Mouse (Mus musculus) liver, embryonic 16.5 days (tissue): Measurements from ENCODE around the gene Myo9b. TPM values are rescaled to one million over a fixed set of nuclear protein-coding genes. Genes with fewer than 3 reads are reported as not detected.
"Not testable (repeated sequence)": the region's sequence is repeated elsewhere in the genome, so short reads cannot be mapped to it uniquely, and the experiment has no call there.

Source experiments
- ATAC-seq: fragments of 200-750 bp; cut with Nextera tagmentation; 2 replicates; pipeline ENCODE4 v1.8.0; 2017; ENCODE audit warnings: low read depth, mild to moderate bottlenecking, moderate number of reproducible peaks, moderate library complexity
- H3K27ac ChIP-seq: fragments of 300-500 bp; sonication (generic); 2 replicates; pipeline ENCODE4 v1.5.1; 2014; ENCODE audit warnings: mild to moderate bottlenecking, low read length
- H3K27me3 ChIP-seq: fragments of 300-500 bp; sonication (generic); 2 replicates; pipeline ENCODE4 v1.6.1; 2014; ENCODE audit warnings: low read depth, low read length, mixed read lengths; ENCODE audit not compliant: control insufficient read depth, insufficient read depth
- H3K36me3 ChIP-seq: fragments of 300-500 bp; sonication (generic); 2 replicates; pipeline ENCODE4 v1.6.1; 2014; ENCODE audit warnings: mild to moderate bottlenecking; ENCODE audit not compliant: control insufficient read depth, insufficient read depth
- H3K4me1 ChIP-seq: fragments of 300-500 bp; sonication (generic); 2 replicates; pipeline ENCODE4 v1.6.1; 2014; ENCODE audit warnings: low read depth, low read length, mixed read lengths; ENCODE audit not compliant: control insufficient read depth
- H3K4me2 ChIP-seq: fragments of 300-500 bp; sonication (generic); 2 replicates; pipeline ENCODE4 v1.6.1; 2014; ENCODE audit warnings: low read depth, low read length, mixed read lengths
- H3K4me3 ChIP-seq: fragments of 300-500 bp; sonication (generic); 2 replicates; pipeline ENCODE4 v1.5.1; 2014; ENCODE audit warnings: low read depth, mild to moderate bottlenecking, low read length
- H3K9ac ChIP-seq: fragments of 300-500 bp; sonication (generic); 2 replicates; pipeline ENCODE4 v1.6.1; 2014; ENCODE audit warnings: low read depth, low read length
- H3K9me3 ChIP-seq: fragments of 300-500 bp; sonication (generic); replicated peaks from 2 replicates; pipeline ENCODE4 v1.6.1; 2016; ENCODE audit warnings: low read length; ENCODE audit not compliant: control insufficient read depth
- WGBS: fragments of 180-500 bp; shearing (Covaris S2); extraction: QIAGEN DNeasy Blood & Tissue Kit; methylation state at CpG from one replicate; pipeline ENCODE4 v1.1.7; 2014; ENCODE audit not compliant: insufficient replicate concordance; 5-methylcytosine and 5-hydroxymethylcytosine counted together
- polyA plus RNA-seq: library from polyadenylated mRNA; unstranded; fragments of >200 nt; fragmentation: Nextera tagmentation; extraction: Ambion mirVana; gene quantifications from 2 replicates; pipeline ENCODE4 v1.2.1, GENCODE M21; 2015

Gene Myo9b
- polyA plus RNA-seq = 7.4 and 7.8 TPM in 2 replicates

GRCm38 (mm10) chr8:71272286-71273150, at the start of gene Myo9b, which contains the start of gene Haus8:
Gene Myo9b (plus strand): TSS chr8:71272714.
Gene Haus8 (minus strand): TSS chr8:71272934.
- ATAC-seq = peak; percentile 94
- WGBS = under 1% methylated on average over 79 of the region's 84 CpGs

GRCm38 (mm10) chr8:71224560-71224959, 48.0 kb upstream of the Myo9b start:
- ATAC-seq = no peak
- Histone ChIP-seq H3K36me3 (no peaks in the 10 kb centered on the region), H3K4me2 (no peak overlapping the region), H3K27ac (no peak overlapping the region), H3K9me3 (no peaks in the 10 kb centered on the region), H3K4me3 (no peak overlapping the region), H3K4me1 (no peaks in the 10 kb centered on the region), H3K27me3 (no peaks in the 10 kb centered on the region), H3K9ac (no peak overlapping the region)
- 30% methylated on average over 2 of the region's 2 CpGs for WGBS

More at GRCm38 (mm10) chr8:71272286-71273150, at the start of gene Myo9b, which contains the start of gene Haus8:
- Histone ChIP-seq H3K4me1 (peaks cover 26% of the 10 kb centered on the region), H3K27me3 (no peaks in the 10 kb centered on the region), H3K4me3 (peak within 1 kb of the TSS; percentile 87), H3K9ac (peak within 1 kb of the TSS; percentile 88), H3K36me3 (no peaks in the 10 kb centered on the region; the same call in 1 of the 2 replicates), H3K9me3 (no peaks in the 10 kb centered on the region), H3K4me2 (peak within 1 kb of the TSS; percentile 92), H3K27ac (peak within 1 kb of the TSS; percentile 94)

GRCm38 (mm10) chr8:71242757-71243156, 29.8 kb upstream of the Myo9b start:
- no peak for ATAC-seq
- no peaks in the 10 kb centered on the region for H3K9me3 ChIP-seq
- no peaks in the 10 kb centered on the region for H3K27me3 ChIP-seq
- H3K4me1 ChIP-seq = no peaks in the 10 kb centered on the region
- no peaks in the 10 kb centered on the region for H3K36me3 ChIP-seq
- H3K27ac ChIP-seq = no peak overlapping the region
- WGBS = 53% methylated on average over 2 of the region's 2 CpGs
- H3K4me3 ChIP-seq = no peak overlapping the region
- no peak overlapping the region for H3K4me2 ChIP-seq
- H3K9ac ChIP-seq = no peak overlapping the region

- Histone ChIP-seq H3K9me3 (no peaks in the 10 kb centered on the region), H3K4me3 (no peak overlapping the region), H3K27ac (no peak overlapping the region), H3K27me3 (no peaks in the 10 kb centered on the region), H3K4me1 (no peaks in the 10 kb centered on the region), H3K36me3 (no peaks in the 10 kb centered on the region), H3K9ac (no peak overlapping the region), H3K4me2 (no peak overlapping the region)
- 75% methylated on average over 1 of the region's 1 CpGs for WGBS
- no peak for ATAC-seq
These were observed 24.3 kb upstream of the Myo9b start for GRCm38 (mm10) chr8:71248203-71248602.

GRCm38 (mm10) chr8:71256545-71257232, 15.8 kb upstream of the Myo9b start:
- H3K36me3 ChIP-seq = peaks cover 13% of the 10 kb centered on the region
- no peak overlapping the region for H3K9ac ChIP-seq
- ATAC-seq = no peak
- no peak overlapping the region for H3K27ac ChIP-seq
- no peak overlapping the region for H3K4me2 ChIP-seq
- 71% methylated on average over 3 of the region's 3 CpGs for WGBS
- no peaks in the 10 kb centered on the region for H3K4me1 ChIP-seq
- no peak overlapping the region for H3K4me3 ChIP-seq
- no peaks in the 10 kb centered on the region for H3K9me3 ChIP-seq
- no peaks in the 10 kb centered on the region for H3K27me3 ChIP-seq

GRCm38 (mm10) chr8:71261234-71261633, 11.3 kb upstream of the Myo9b start:
- Histone ChIP-seq H3K4me3 (no peak overlapping the region), H3K36me3 (peaks cover 15% of the 10 kb centered on the region), H3K27ac (no peak overlapping the region), H3K9me3 (no peaks in the 10 kb centered on the region), H3K27me3 (no peaks in the 10 kb centered on the region), H3K4me1 (peaks cover 4% of the 10 kb centered on the region), H3K9ac (no peak overlapping the region), H3K4me2 (no peak overlapping the region)
- ATAC-seq = peak; percentile 48

- no peak overlapping the region for H3K9ac ChIP-seq
- H3K9me3 ChIP-seq = no peaks in the 10 kb centered on the region
- no peak for ATAC-seq
- H3K27ac ChIP-seq = no peak overlapping the region
- 76% methylated on average over 2 of the region's 2 CpGs for WGBS
- peaks cover 18% of the 10 kb centered on the region for H3K4me1 ChIP-seq
- no peaks in the 10 kb centered on the region for H3K27me3 ChIP-seq
- no peak overlapping the region for H3K4me3 ChIP-seq
- no peak overlapping the region for H3K4me2 ChIP-seq
- peaks cover under 1% of the 10 kb centered on the region; the same call in 1 of the 2 replicates for H3K36me3 ChIP-seq
These were observed 4.8 kb upstream of the Myo9b start for GRCm38 (mm10) chr8:71267690-71268089.

GRCm38 (mm10) chr8:71268286-71268685, 4.2 kb upstream of the Myo9b start:
- H3K9me3 ChIP-seq, ATAC-seq, H3K27me3 ChIP-seq, H3K4me3 ChIP-seq, H3K9ac ChIP-seq, H3K36me3 ChIP-seq, H3K4me2 ChIP-seq, H3K27ac ChIP-seq: not testable (repeated sequence)
- H3K4me1 ChIP-seq = peaks cover 20% of the 10 kb centered on the region
- WGBS = 81% methylated on average over 6 of the region's 6 CpGs

- 16% methylated on average over 5 of the region's 5 CpGs for WGBS
- ATAC-seq = no peak
- Histone ChIP-seq H3K4me1 (peaks cover 32% of the 10 kb centered on the region), H3K4me3 (peak overlapping the region; percentile 87), H3K9me3 (no peaks in the 10 kb centered on the region), H3K27ac (peak overlapping the region; percentile 94), H3K4me2 (peak overlapping the region; percentile 92), H3K27me3 (no peaks in the 10 kb centered on the region), H3K9ac (peak overlapping the region; percentile 88), H3K36me3 (no peaks in the 10 kb centered on the region; the same call in 1 of the 2 replicates)
These were observed 884 bp upstream of the Myo9b start for GRCm38 (mm10) chr8:71271630-71272029.
